Mouse (Mus musculus) MN1 (cell line): ENCODE data around the gene Cd33.

ENCODE experiments used
- DNase-seq: peaks from one replicate; pipeline ENCODE4 v3.0.0-alpha.2; 2016; ENCODE audit warnings: low spot score

The Cd33 gene

GRCm38 (mm10) chr7:43515076-43515475 is 29.2 kb downstream of the Cd33 start:
- no peak for DNase-seq

DNA sequence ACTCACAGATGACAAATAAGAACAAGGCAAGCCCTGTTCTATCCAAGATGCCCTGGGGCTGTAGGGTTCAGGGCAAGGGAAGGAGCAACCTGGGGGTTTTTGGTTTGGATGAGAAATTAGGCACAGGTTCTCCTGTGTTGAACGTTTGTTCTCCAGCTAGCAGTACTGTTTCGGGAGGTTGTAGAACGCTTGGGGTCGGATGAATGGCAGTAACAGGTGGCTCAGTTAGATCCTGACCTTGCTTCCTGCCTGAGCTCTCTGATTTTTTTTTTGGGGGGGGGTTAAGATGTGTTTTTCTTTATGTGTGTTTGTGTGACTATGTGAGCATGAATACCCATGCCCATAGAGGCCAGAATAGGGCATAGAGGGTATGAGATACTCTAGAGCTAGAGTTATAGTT is 31.7 kb downstream of the Cd33 start:
- no peak for DNase-seq

- DNase-seq = no peak
Measured at GRCm38 (mm10) chr7:43511707-43512478, 32.3 kb downstream of the Cd33 start.

GRCm38 (mm10) chr7:43495343-43496021 is 48.7 kb downstream of the Cd33 start:
- peak; percentile 40 for DNase-seq

- no peak for DNase-seq
Measured at GRCm38 (mm10) chr7:43490861-43491260, 53.4 kb downstream of the Cd33 start.

DNA sequence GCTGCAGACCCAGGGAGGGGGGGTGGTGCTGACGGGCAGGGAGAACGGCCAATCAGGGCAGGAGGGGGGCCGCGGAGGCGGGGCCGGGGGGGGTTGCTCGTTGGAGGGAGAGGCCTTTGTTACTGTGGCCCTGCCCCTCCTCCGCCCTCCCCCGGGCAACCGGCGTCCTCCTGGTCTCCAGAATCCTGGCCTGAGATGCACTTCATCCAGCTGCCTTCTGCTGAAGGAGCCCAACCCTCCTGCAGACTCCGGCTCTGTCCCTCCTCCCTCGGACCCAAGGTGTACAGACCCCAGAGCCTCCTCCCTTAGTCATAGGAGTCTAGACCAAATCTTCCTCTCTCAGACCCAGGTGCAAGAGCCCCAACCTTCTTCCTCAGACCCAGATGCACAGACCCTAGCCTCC is 54.0 kb downstream of the Cd33 start:
- peak; percentile 48 for DNase-seq

DNA sequence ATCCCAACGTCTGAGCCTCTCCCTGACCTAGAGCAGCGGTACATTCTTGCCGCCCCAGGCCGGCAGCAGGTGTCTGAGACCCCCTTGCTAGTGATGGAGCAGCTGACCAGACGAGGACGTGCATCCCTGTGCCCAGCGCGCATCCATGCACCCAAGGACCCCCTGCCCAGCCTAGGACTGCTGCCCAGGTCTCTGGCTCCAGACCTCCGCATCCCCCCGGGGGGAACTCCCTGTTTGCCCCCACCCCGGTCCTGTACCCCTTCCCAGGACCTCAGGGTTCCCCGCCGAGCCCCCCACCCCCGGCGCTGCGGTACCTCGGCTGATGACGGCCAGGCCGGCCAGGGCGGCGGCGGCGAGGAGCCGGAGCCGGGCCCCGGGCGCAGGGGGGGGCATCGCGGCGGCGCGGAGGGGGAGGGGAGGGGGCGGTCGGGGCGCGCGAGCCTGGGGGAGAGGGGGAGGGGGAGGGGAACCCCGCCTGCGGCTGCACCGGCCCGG is 54.5 kb downstream of the Cd33 start, which contains the start of gene Iglon5:
Gene Iglon5, minus strand, starts transcription at position 445 of the 495 bp plus-strand sequence.
- DNase-seq = no peak

DNA sequence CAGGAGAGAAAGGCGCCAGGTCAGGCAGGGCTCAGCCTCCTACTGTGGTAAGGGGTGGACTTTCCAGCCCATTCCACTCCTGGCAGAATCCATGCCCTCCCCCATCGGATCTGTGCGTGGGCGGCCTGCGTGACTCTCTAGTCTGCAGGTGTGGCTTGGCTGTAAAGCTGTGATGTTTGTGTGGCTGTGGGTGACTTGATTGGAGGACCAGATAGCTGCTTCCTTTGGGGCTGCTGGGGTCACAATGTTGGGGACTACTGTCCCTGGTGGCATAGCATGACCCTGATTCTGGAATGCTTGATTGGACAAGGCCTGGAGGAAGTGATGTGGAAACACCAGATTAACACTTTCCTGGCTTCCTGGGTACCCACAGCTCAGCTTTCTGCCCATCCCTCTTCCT is 55.6 kb downstream of the Cd33 start:
- DNase-seq = no peak

DNA sequence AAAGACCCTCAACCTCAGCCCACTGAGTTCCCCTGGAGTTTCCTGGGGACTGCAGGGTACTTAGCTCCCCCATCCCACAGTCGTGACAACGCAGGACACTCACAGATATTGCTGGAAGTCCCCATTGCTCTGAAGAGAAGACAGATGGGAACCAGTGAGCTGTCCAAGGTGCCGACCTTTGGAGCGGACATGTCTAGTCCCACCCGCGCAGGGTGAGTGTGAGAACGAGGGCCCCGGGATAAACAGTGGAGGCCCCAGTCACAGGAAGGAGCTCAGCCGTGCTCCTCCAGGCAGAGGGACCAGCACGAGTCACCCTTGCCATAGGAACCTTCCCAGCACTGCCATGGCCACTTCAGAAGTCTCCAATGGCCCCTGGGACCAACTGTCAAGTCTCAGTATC is 61.0 kb downstream of the Cd33 start:
- no peak for DNase-seq

DNA sequence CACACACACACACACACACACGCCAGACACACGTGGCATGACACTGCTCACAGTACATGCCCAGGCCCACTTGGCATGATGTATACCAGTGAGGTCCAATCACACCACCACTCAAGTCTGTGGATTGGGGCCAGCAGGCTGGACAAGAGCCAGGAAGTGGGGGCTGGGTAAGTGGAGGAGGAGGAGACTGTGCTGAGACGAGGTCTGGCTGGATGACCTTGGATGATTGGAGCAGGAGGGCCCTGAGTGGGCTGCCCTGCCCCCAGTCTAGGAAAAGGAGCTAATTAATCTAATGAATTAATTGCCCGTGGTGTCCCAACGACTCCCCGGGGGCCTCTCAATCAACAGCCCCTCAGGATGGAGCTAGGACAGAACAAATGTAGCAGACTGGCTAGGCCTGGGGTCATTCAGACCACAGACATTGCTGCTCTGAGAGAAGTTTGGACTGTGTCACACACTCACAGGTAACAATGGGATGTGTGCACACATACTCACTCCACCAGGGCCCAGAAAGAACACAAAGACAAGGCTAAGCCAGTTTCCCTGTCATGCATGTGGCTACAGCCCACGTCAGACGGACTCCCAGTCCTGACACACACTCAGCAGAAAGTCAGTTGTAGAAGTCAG is 62.0 kb downstream of the Cd33 start:
- DNase-seq = peak; percentile 35

- DNase-seq = no peak
Measured at GRCm38 (mm10) chr7:43481191-43481590, 63.0 kb downstream of the Cd33 start.

GRCm38 (mm10) chr7:43476376-43476775 is 67.9 kb downstream of the Cd33 start:
- no peak for DNase-seq

DNA sequence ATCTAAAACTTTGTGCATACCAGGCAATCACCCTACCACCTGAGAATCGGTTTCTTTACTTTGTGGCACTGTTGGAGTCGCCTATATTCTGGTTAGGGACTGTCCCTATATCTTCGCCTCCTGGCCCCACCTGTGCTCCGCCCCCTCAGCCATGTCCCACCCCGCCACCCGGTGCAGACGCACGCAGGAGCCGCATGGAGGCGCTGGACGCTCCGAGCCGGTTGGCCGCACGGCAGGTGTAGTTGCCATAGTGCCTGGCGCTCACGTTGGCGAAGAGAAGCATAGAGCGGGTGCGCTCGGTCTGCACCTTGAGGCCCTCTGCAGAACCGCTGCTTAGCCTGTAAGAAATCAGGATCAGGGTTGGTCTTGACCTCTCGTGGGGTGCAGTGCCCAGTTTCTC is 68.5 kb downstream of the Cd33 start:
- DNase-seq = no peak
